ENCODE assay signal across 18 mouse cellular contexts in genomic region chr2:49851977-49852376, GRCm38 (mm10).
"Had no signal": no experiment of that assay in that cellular context is flagged by ENCODE, and none has a peak within 500 bp of the region (broad histone marks: within the 10 kb centered on the region; RNA-seq: fewer than 3 reads in every experiment).

No protein-coding gene starts in this region.

- H3K36me3 ChIP-seq: liver, embryonic 15.5 days; midbrain, embryonic 12.5 days; midbrain, embryonic 15.5 days; neural tube, embryonic 13.5 days; neural tube, embryonic 15.5 days had no signal

- H3K9me3 ChIP-seq: liver, embryonic 15.5 days; megakaryocyte, embryonic 14.5 days; midbrain, embryonic 12.5 days; midbrain, embryonic 15.5 days; neural tube, embryonic 13.5 days; neural tube, embryonic 15.5 days had no signal

- H3K27me3 ChIP-seq: liver, embryonic 15.5 days; megakaryocyte, embryonic 14.5 days; midbrain, embryonic 12.5 days; midbrain, embryonic 15.5 days; neural tube, embryonic 13.5 days; neural tube, embryonic 15.5 days had no signal

- H3K4me3 ChIP-seq: liver, embryonic 15.5 days; megakaryocyte, embryonic 14.5 days; midbrain, embryonic 12.5 days; midbrain, embryonic 15.5 days; neural tube, embryonic 13.5 days; neural tube, embryonic 15.5 days had no signal

- H3K4me2 ChIP-seq: liver, embryonic 15.5 days; lung, embryonic 14.5 days; midbrain, embryonic 12.5 days; midbrain, embryonic 15.5 days; neural tube, embryonic 13.5 days; neural tube, embryonic 15.5 days had no signal

- ATAC-seq: liver, postnatal 0 days; midbrain, embryonic 15.5 days had no signal

- H3K9ac ChIP-seq: liver, embryonic 15.5 days; liver, postnatal 0 days; lung, embryonic 14.5 days; midbrain, embryonic 12.5 days; midbrain, embryonic 15.5 days; neural tube, embryonic 13.5 days; neural tube, embryonic 15.5 days had no signal

- H3K27ac ChIP-seq: liver, embryonic 15.5 days; midbrain, embryonic 12.5 days; midbrain, embryonic 15.5 days; neural tube, embryonic 13.5 days; neural tube, embryonic 15.5 days had no signal

- DNase-seq: liver, postnatal 0 days; lung, embryonic 14.5 days; lung, postnatal 10 days; lung, postnatal 4 days; retina, postnatal 1 day; right cerebral cortex, adult 18-20 months; right cerebral cortex, postnatal 25 days; right cerebral cortex, postnatal 4 days; spleen, adult 18-20 months; thymus, adult 18-20 months; thymus, postnatal 14 days; thymus, postnatal 36 days had no signal

- H3K4me1 ChIP-seq: liver, embryonic 15.5 days; midbrain, embryonic 12.5 days; midbrain, embryonic 15.5 days had no signal
